Mouse (Mus musculus): Measurements from ENCODE around the gene Boc.

Boc gene

GRCm38 (mm10) chr16:44558471-44559329, at the start of gene Boc:
Boc (minus strand) TSS chr16:44558897.
- peak in 1 of 2 experiments; percentile 10 for DNase-seq

DNA sequence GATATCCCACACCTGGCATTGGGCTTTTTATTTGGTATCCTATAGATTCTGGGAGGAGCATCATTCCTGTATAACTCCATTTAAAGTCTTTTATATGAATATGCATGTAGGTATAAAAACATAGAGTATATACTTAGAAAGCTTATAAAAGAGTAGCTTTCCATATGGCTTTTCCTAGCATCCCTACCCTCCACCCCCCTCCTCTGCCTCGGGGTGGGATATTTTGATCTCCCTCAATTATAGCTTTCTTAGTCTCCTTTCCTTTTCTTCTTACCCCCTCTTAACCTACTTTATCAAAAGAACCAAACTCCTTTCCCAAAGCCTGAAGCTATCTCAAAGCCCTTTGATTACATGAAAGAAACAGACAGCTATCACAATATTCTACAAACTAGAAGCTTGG, 47.9 kb upstream of the Boc start:
- no peak for DNase-seq

GRCm38 (mm10) chr16:44604021-44604616, 45.4 kb upstream of the Boc start:
- no peak for DNase-seq

DNA sequence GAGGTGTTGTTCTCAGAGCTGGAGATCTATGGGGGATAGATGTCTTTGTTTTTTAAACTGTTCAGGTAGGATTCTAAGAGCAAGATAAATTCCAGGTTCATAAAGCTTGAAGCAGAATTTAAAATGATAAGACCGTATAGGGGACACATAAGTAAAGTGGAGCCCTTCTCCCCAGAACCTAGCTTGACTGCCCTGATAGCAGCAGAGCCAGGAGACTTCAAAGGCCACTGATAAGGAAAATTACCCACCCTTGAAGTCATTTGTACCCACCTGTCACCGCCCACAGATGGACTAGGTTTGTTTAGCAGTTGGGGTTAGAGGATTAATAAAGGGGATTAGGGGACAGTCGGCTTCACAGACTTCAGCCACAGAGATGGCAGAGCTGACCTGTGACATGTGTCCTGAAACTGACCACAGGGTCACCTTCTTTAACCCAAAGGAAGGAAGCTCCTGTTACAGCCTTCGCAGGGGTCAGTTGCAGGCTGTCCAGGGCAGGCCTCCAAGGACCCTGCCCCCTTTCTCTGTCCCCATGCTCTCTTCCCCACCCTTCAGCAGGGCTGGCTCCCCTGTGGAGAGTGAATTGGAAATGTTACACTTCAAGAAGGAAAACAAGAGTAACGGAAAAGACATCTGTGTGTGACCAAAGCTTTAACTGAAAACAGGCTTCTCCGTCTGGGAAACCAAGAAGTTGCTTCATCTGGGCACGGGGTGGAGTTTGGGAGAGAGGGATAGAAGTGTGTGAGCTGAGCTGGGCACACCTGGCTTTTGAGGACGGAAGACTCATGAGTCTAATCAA, 43.5 kb upstream of the Boc start:
- DNase-seq = no peak

- DNase-seq = no peak
These were observed 42.5 kb upstream of the Boc start for GRCm38 (mm10) chr16:44601182-44601581.

DNA sequence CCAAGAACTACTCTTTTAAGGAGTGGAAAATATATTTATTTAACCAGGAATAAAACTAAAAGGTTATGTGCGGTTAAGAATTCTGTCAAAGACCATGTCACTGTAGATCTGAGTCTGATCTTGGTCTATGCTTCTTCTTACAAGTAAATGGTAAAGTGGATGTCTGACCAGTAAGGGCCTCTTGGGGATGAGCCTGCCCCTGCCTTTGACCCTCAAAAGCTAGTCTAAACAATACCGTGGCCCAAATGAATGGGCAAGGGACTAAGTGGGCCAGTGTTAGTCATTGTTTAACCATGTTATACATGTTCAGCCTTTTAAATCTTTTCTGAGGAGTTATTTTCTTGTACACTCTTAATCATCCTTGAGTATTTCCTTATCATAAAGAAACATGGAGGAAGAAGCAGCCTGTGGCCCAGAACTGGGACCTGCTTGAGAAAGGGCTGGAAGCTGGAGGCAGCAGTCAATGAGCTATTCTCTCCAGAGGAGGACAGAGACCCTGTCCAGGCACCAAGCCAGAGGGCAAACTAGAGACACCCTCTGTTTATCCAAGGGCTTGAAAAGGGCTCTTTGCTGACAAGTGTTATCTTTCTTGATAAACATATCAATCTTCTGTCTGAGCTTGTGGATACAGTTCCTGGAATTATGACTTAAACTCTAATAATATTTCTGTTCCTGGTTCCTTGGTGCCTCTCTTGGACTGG, 38.6 kb upstream of the Boc start:
- DNase-seq = no peak

- DNase-seq = no peak
These were observed 30.8 kb upstream of the Boc start for GRCm38 (mm10) chr16:44589506-44589905.

GRCm38 (mm10) chr16:44579421-44580024, 20.8 kb upstream of the Boc start:
- no peak for DNase-seq

- no peak for DNase-seq
These were observed 19.9 kb upstream of the Boc start for GRCm38 (mm10) chr16:44578551-44578950.

- DNase-seq = no peak
These were observed 9.4 kb upstream of the Boc start for GRCm38 (mm10) chr16:44568056-44568455.

DNA sequence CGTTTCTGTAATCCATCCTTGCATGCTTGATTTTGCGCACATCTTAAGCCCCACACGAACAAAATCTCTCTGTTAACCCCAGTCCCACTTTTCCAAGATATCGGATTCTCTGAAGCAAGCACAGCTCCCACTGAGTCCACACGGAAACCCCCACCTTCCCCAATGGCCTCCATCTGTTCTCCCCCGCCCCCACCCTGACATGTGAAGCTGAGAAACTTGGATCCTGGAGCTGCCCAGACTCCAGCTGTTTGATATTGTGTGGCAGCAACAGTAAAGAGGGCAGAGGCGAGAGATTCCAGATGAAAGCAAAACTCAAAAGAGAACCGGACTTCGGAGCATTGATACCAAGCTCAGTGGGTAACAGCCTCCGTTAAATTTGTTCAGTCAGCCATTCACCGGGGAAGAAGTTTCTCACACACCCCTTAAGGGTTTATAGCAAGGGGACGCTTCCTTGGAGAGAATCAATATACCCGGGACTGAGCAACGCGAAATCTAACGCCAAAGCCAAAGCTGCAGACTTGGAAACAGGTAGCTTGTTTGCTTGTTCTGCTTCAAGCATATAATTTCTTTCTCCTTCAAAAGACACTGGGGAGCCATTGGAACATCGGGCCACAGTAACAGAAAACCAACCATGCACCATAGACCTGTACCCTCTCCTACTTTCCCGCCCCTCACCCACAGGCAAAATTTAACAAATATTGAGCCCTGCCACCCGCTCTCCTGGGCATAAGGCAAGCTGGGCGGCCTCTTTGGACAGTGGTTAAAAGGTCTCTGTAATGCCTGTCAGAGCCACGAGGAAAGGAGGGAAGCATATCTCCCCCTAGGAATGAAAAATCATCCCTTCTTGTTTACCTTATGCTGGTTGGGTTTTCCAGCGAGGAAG, 6.9 kb upstream of the Boc start:
- no peak for DNase-seq

- no peak for DNase-seq
These were observed 5.7 kb upstream of the Boc start for GRCm38 (mm10) chr16:44564359-44564758.

GRCm38 (mm10) chr16:44562061-44562460, 3.4 kb upstream of the Boc start:
- DNase-seq = no peak

DNA sequence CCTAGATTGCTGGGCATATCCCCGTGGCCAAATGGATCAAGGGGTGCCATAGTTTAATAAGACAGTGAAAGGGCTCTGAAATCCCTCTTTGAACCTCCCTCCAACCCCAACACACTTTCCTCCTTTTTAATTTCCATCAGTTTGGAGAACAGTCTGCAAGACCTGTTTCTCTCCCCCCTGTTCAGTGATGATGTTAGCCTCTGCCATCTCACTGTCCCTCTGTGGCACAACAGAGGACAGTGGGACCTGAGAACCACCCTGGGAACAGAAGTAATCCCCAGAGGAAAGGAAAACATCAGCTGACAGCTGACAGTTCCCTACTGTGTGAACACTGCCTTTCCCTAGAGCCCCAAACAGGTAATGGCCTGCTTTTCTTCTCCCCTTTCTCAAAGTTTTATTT, 1.5 kb upstream of the Boc start:
- no peak for DNase-seq

DNA sequence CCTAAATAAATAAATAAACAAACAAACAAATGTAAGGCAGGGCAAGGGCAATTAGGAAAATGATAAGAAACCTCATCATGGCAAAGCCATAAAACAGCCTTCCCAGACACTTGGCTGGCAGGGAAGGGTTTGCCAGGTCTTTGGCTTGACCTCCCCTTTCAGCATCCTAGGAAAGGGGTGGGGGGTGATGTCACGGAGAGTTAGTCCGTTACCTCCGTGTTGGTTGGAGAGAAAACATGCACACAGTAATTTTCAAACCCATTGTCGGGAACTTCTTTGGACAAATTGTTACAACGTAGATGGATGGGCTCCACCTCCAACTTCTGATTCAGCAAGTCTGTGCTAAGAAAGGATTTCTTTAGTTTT, 616 bp upstream of the Boc start:
- no peak for DNase-seq

GRCm38 (mm10) chr16:44557661-44558470, 831 bp downstream of the Boc start:
- DNase-seq = no peak

DNA sequence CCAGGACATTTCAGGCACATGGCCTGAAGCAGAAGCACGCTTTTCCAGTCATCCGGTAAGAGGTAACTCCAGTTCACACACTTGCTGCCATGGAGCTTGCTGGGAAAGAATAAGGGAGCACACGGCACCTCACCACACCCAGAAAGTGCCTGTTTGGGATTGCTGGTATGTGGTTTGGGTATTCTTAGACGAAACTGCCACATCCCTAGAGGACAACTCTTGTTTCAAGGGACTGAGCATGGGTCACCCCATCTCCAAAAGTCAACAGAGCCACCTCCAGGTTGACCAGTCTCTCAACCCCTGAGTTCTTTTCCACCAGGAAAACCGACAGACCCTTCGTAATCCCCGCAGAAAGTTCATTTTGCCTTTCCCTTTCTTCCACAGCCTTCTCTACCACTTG, 1.6 kb downstream of the Boc start:
- no peak for DNase-seq

DNA sequence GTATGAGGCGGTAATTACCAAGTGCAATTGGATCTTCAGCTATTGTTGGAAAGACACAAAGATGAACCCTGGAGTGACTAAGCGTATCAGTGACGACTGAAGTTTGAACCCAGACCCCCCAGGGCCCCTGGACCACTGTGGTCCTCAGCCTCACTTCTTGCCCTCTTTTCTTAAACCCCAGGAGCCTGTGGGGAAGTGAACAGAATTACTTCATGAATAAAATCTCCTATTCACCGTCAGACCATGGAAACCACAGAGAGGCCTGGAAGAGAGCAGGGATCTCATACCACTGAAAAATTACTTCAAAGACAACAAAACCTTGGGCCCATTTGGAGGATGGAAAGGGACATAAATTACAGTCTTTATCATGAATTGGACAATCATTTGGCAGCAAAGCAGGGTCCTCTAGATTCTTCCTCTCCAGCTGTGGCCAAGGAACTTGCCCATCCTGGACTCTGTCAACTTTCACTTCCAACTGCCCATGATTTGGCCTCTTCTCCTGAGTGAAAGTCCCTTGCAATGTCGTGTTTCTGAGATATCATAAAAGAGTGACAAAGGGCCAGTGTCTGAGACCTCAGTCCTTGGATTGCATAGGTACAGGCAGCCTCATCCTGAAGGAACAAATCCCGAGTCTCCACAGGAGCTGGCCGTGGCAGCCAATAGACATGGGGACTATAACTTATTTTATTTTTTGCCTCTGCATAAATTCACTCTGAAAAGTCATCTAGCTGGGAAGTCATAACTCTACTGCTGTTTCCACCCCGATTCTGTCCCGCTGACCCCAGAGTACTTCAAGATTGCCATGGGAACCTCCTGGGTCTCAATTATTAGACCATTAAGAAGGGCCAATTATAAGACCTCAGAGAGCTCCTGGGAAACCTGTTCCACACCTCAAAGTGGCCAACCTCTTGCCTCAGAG, 2.6 kb downstream of the Boc start:
- no peak for DNase-seq

- DNase-seq = no peak
These were observed 4.8 kb downstream of the Boc start for GRCm38 (mm10) chr16:44553861-44554260.

DNA sequence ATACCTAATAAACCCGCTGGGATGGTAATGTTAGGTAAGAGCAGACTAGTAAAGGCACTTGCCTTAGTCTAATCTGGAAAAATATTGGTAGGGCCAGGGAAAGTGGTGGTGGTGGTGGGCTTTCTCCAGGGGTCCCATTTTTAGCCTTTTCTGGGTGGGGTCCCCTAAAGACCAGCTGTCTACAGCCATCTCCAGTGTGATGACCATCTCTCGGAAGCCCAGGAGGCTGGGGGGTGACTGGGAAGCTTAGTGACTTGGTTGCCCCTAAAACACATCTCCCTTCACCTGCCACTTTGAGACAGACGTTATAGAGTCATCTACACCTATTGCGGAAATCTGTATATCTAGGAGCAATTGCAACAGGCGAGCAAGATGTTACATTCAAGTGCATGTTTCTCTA, 6.0 kb downstream of the Boc start:
- DNase-seq = no peak

Measured in thymus, adult 18-20 months (tissue).